Comparison of ENCODE assay signal across 7 mouse cellular contexts in the genomic region with DNA sequence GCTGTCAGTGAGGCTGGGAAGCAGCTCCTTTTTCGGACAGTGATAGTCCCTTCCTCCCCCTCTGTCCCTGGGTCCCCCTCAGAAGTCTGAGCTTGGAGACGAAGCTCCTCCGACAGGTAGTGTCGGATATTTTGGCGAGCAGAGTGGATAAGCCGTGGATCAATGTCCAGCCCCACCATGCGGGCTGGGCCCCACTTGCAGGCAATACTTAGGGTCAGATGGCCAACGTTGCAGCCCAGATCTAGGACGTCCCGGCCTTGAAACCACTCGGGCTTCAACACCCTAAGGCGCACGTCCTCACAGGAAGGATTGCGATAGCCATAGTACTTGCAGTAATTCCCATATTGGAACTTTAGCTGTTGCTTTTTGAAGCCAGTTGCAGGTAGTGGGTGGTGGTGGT. TPM values are rescaled to one million over a fixed set of nuclear protein-coding genes. Genes with fewer than 3 reads are reported as not detected.
DNase-seq lines count a peak whose midpoint lies in the region; ATAC-seq lines count a peak whose summit lies in the region.

No protein-coding gene starts in this region.

- peak overlapping the region; percentile 79 for H3K9ac ChIP-seq in lung, embryonic 15.5 days
- peak overlapping the region; percentile 93 for H3K9ac ChIP-seq in embryonic facial prominence, embryonic 12.5 days
- peak overlapping the region; percentile 95 for H3K9ac ChIP-seq in intestine, embryonic 15.5 days

- H3K36me3 ChIP-seq in lung, embryonic 15.5 days, result peaks cover 38% of the 10 kb centered on the region
- peaks cover 50% of the 10 kb centered on the region for H3K36me3 ChIP-seq in embryonic facial prominence, embryonic 12.5 days
- H3K36me3 ChIP-seq in intestine, embryonic 15.5 days, result peaks cover 21% of the 10 kb centered on the region

- no peaks in the 10 kb centered on the region for H3K9me3 ChIP-seq in lung, embryonic 15.5 days
- no peaks in the 10 kb centered on the region for H3K9me3 ChIP-seq in embryonic facial prominence, embryonic 12.5 days
- H3K9me3 ChIP-seq in intestine, embryonic 15.5 days, result no peaks in the 10 kb centered on the region

- H3K4me2 ChIP-seq in lung, embryonic 15.5 days, result peak overlapping the region; percentile 70
- H3K4me2 ChIP-seq in embryonic facial prominence, embryonic 12.5 days (replicated peaks), result peak overlapping the region; percentile 93
- peak overlapping the region; percentile 83 for H3K4me2 ChIP-seq in intestine, embryonic 15.5 days (replicated peaks)

- H3K27ac ChIP-seq in lung, embryonic 15.5 days, result no peak overlapping the region
- no peak overlapping the region for H3K27ac ChIP-seq in embryonic facial prominence, embryonic 12.5 days
- 0 out of 2 replicates have a peak overlapping the region, but pooled peaks have one; percentile 99 for H3K27ac ChIP-seq in intestine, embryonic 15.5 days

- peak overlapping the region; percentile 61 for H3K4me3 ChIP-seq in lung, embryonic 15.5 days
- peak overlapping the region; percentile 68 for H3K4me3 ChIP-seq in embryonic facial prominence, embryonic 12.5 days
- peak overlapping the region; percentile 88 for H3K4me3 ChIP-seq in intestine, embryonic 15.5 days (replicated peaks)

- no peaks in the 10 kb centered on the region for H3K27me3 ChIP-seq in lung, embryonic 15.5 days
- H3K27me3 ChIP-seq in embryonic facial prominence, embryonic 12.5 days, result no peaks in the 10 kb centered on the region
- no peaks in the 10 kb centered on the region for H3K27me3 ChIP-seq in intestine, embryonic 15.5 days (replicated peaks)

- DNase-seq in lung, postnatal 36 days, result no peak
- DNase-seq in naive thymus-derived CD4-positive, alpha-beta T cell, adult 2 months (ENCODE audit: low read depth), result peak; percentile 30
- no peak for DNase-seq in c-Kit-positive CD71-positive TER-119-positive erythroid progenitor cells, embryonic 14.5 days (ENCODE audit: low spot score)
- no peak for DNase-seq in urinary bladder, adult 18-20 months (ENCODE audit: low spot score in 2 of 2)

- no peak for ATAC-seq in lung, embryonic 15.5 days (ENCODE audit: borderline replicate concordance, extremely low read depth, low FRiP score, low TSS enrichment)
- ATAC-seq in embryonic facial prominence, embryonic 12.5 days (ENCODE audit: insufficient number of reproducible peaks, insufficient read depth, low FRiP score, low TSS enrichment), result no peak
- ATAC-seq in intestine, embryonic 15.5 days, result no peak

- peaks cover 58% of the 10 kb centered on the region for H3K4me1 ChIP-seq in lung, embryonic 15.5 days
- peaks cover 37% of the 10 kb centered on the region for H3K4me1 ChIP-seq in embryonic facial prominence, embryonic 12.5 days
- H3K4me1 ChIP-seq in intestine, embryonic 15.5 days (replicated peaks), result peaks cover 42% of the 10 kb centered on the region

- WGBS in lung, embryonic 15.5 days, result 55% methylated on average over 14 of the region's 14 CpGs
- 86% methylated on average over 14 of the region's 14 CpGs for WGBS in embryonic facial prominence, embryonic 12.5 days
- WGBS in intestine, embryonic 15.5 days, result 71% methylated on average over 14 of the region's 14 CpGs

RNA-seq across cellular contexts. Expression of a gene that starts 2.9 kb away (rescaled TPM):
- 11.5 and 12.3 TPM in 2 replicates for polyA plus RNA-seq in lung, embryonic 15.5 days (2015; fragmentation: Nextera tagmentation; extraction: Ambion mirVana)
- polyA plus RNA-seq in embryonic facial prominence, embryonic 12.5 days (2016; fragmentation: Nextera tagmentation; extraction: Ambion mirVana), result 14.5 and 15.8 TPM in 2 replicates
- 8.9 and 9.2 TPM in 2 replicates for polyA plus RNA-seq in intestine, embryonic 15.5 days (2015; fragmentation: Nextera tagmentation; extraction: Ambion mirVana)

RNA-seq across cellular contexts. Expression of a gene that starts 3.1 kb away (rescaled TPM):
- polyA plus RNA-seq in lung, embryonic 15.5 days (2015; fragmentation: Nextera tagmentation; extraction: Ambion mirVana), result 23.1 and 28.2 TPM in 2 replicates
- polyA plus RNA-seq in embryonic facial prominence, embryonic 12.5 days (2016; fragmentation: Nextera tagmentation; extraction: Ambion mirVana), result 38.2 and 39.3 TPM in 2 replicates
- polyA plus RNA-seq in intestine, embryonic 15.5 days (2015; fragmentation: Nextera tagmentation; extraction: Ambion mirVana), result 13.6 and 15.6 TPM in 2 replicates

RNA-seq across cellular contexts. Expression of a gene that starts 5.9 kb away (rescaled TPM):
- polyA plus RNA-seq in lung, embryonic 15.5 days (2015; fragmentation: Nextera tagmentation; extraction: Ambion mirVana), result 33.7 and 33.9 TPM in 2 replicates
- polyA plus RNA-seq in embryonic facial prominence, embryonic 12.5 days (2016; fragmentation: Nextera tagmentation; extraction: Ambion mirVana), result 51.3 and 51.9 TPM in 2 replicates
- 22.3 and 22.7 TPM in 2 replicates for polyA plus RNA-seq in intestine, embryonic 15.5 days (2015; fragmentation: Nextera tagmentation; extraction: Ambion mirVana)

RNA-seq across cellular contexts. Expression of a gene that starts 39.0 kb away (rescaled TPM):
- 136 and 150 TPM in 2 replicates for polyA plus RNA-seq in lung, embryonic 15.5 days (2015; fragmentation: Nextera tagmentation; extraction: Ambion mirVana)
- polyA plus RNA-seq in embryonic facial prominence, embryonic 12.5 days (2016; fragmentation: Nextera tagmentation; extraction: Ambion mirVana), result 129 and 133 TPM in 2 replicates
- 117 and 118 TPM in 2 replicates for polyA plus RNA-seq in intestine, embryonic 15.5 days (2015; fragmentation: Nextera tagmentation; extraction: Ambion mirVana)

RNA-seq across cellular contexts. Expression of a gene that starts 43.1 kb away (rescaled TPM):
- polyA plus RNA-seq in lung, embryonic 15.5 days (2015; fragmentation: Nextera tagmentation; extraction: Ambion mirVana), result 1.6 and 1.8 TPM in 2 replicates
- polyA plus RNA-seq in embryonic facial prominence, embryonic 12.5 days (2016; fragmentation: Nextera tagmentation; extraction: Ambion mirVana), result 3.7 and 4.6 TPM in 2 replicates
- polyA plus RNA-seq in intestine, embryonic 15.5 days (2015; fragmentation: Nextera tagmentation; extraction: Ambion mirVana), result 2.3 and 2.8 TPM in 2 replicates
